10 mouse cellular contexts compared by ENCODE assay signal in genomic region chr1:135535256-135535655, GRCm38 (mm10).
A peak's percentile ranks its signal among the peaks of the same experiment; 100 is the strongest.
DNase-seq lines count a peak whose midpoint lies in the region; ATAC-seq and TF ChIP-seq lines count a peak whose summit lies in the region.
"Had no signal": no experiment of that assay in that cellular context is flagged by ENCODE, and none has a peak within 500 bp of the region (broad histone marks: within the 10 kb centered on the region; RNA-seq: fewer than 3 reads in every experiment).

No protein-coding gene starts in this region.

- H3ac ChIP-seq in myocyte (ENCODE audit: control insufficient read depth, insufficient read length), result no peak overlapping the region

- H3K4me2 ChIP-seq in heart, embryonic 15.5 days, result no peak overlapping the region
- H3K4me2 ChIP-seq in myocyte (ENCODE audit: low read depth), result peak overlapping the region; percentile 65
- no peak overlapping the region for H3K4me2 ChIP-seq in forebrain, embryonic 16.5 days (ENCODE audit: low read length)
- H3K4me2 ChIP-seq: neural tube, embryonic 12.5 days had no signal

- H3K36me3 ChIP-seq in heart, embryonic 15.5 days, result no peaks in the 10 kb centered on the region; the same call in 1 of the 2 replicates
- H3K36me3 ChIP-seq in myocyte (ENCODE audit: control insufficient read depth, insufficient read depth), result peaks cover 4% of the 10 kb centered on the region
- peaks cover 4% of the 10 kb centered on the region; the same call in 1 of the 2 replicates for H3K36me3 ChIP-seq in forebrain, embryonic 16.5 days (ENCODE audit: control insufficient read depth, insufficient read depth)

- ATAC-seq in heart, embryonic 15.5 days (replicated peaks; ENCODE audit: insufficient number of reproducible peaks, insufficient read depth, low FRiP score, low read depth), result no peak
- ATAC-seq in forebrain, embryonic 16.5 days, result no peak

- no peak overlapping the region for H3K4me3 ChIP-seq in lung, adult 2 months (replicated peaks; ENCODE audit: extremely low read depth, low read depth, low read length)
- no peak overlapping the region for H3K4me3 ChIP-seq in heart, embryonic 15.5 days
- H3K4me3 ChIP-seq in myocyte, result no peak overlapping the region
- H3K4me3 ChIP-seq in forebrain, embryonic 16.5 days (replicated peaks; ENCODE audit: low read length), result no peak overlapping the region
- H3K4me3 ChIP-seq: neural tube, embryonic 12.5 days had no signal

- peaks cover 39% of the 10 kb centered on the region for H3K79me2 ChIP-seq in myocyte (ENCODE audit: control insufficient read depth, insufficient read depth)

- peak; percentile 70 to 76 for DNase-seq in lung, adult 18-20 months
- DNase-seq in lung, adult 2 months, result no peak
- DNase-seq in brain, adult 2 months (ENCODE audit: low read depth, low spot score), result peak; percentile 75
- no peak for DNase-seq in kidney, postnatal 25 days
- DNase-seq in adrenal gland, postnatal 14 days, result no peak
- DNase-seq: kidney, adult 8-10 months had no signal

- H3K4me1 ChIP-seq in lung, adult 2 months (ENCODE audit: control insufficient read depth, insufficient read depth, low read length), result peaks cover 12% of the 10 kb centered on the region
- peaks cover 57% of the 10 kb centered on the region for H3K4me1 ChIP-seq in heart, embryonic 15.5 days (replicated peaks)
- H3K4me1 ChIP-seq in forebrain, embryonic 16.5 days (replicated peaks; ENCODE audit: control insufficient read depth, insufficient read depth, low read length), result no peaks in the 10 kb centered on the region

- no peak for TF ChIP-seq CTCF in lung, adult 2 months (IDR thresholded peaks at IDR 0.05; ENCODE audit: insufficient read depth, low read length)

- 19% methylated on average over 4 of the region's 4 CpGs for WGBS in lung, adult 2 months
- 19% methylated on average over 4 of the region's 4 CpGs for WGBS in heart, embryonic 15.5 days
- WGBS in forebrain, embryonic 16.5 days, result 66% methylated on average over 4 of the region's 4 CpGs

- TF ChIP-seq POLR2A in lung, adult 2 months (IDR thresholded peaks at IDR 0.05; ENCODE audit: borderline replicate concordance, extremely low read depth, low read depth, low read length), result no peak
- TF ChIP-seq POLR2A in myocyte (IDR thresholded peaks at IDR 0.05; ENCODE audit: insufficient read length, low read depth), result no peak

- no peak overlapping the region for H3K9ac ChIP-seq in heart, embryonic 15.5 days
- H3K9ac ChIP-seq in forebrain, embryonic 16.5 days (replicated peaks; ENCODE audit: low read depth, low read length), result no peak overlapping the region
- H3K9ac ChIP-seq: neural tube, embryonic 12.5 days had no signal

- H3K9me3 ChIP-seq in heart, embryonic 15.5 days (replicated peaks), result no peaks in the 10 kb centered on the region
- H3K9me3 ChIP-seq in forebrain, embryonic 16.5 days (ENCODE audit: control insufficient read depth, low read length), result no peaks in the 10 kb centered on the region
- H3K9me3 ChIP-seq: neural tube, embryonic 12.5 days had no signal

- H3K27me3 ChIP-seq in heart, embryonic 15.5 days, result no peaks in the 10 kb centered on the region
- no peaks in the 10 kb centered on the region for H3K27me3 ChIP-seq in myocyte (ENCODE audit: control insufficient read depth, insufficient read depth, insufficient read length)
- H3K27me3 ChIP-seq in forebrain, embryonic 16.5 days (replicated peaks; ENCODE audit: control insufficient read depth, insufficient read depth, low read length), result no peaks in the 10 kb centered on the region
- H3K27me3 ChIP-seq: neural tube, embryonic 12.5 days had no signal

- H3K27ac ChIP-seq in heart, embryonic 15.5 days, result peak overlapping the region; percentile 58
- H3K27ac ChIP-seq in forebrain, embryonic 16.5 days (ENCODE audit: low read length), result no peak overlapping the region
- H3K27ac ChIP-seq: neural tube, embryonic 12.5 days had no signal

TF ChIP-seq in myocyte, 11 proteins besides CTCF, POLR2A, EP300 and RAD21:
- peak; percentile 74 to 96 (median 93) for TF ChIP-seq MYOG (IDR thresholded peaks at IDR 0.05; ENCODE audit: control insufficient read depth in 1 of 3, insufficient read depth in 1 of 3, insufficient read length in 2 of 3, low read depth in 2 of 3)
- no peak for TF ChIP-seq MAX (IDR thresholded peaks at IDR 0.05; ENCODE audit: low read depth)
- no peak for TF ChIP-seq POLR2AphosphoS2 (IDR thresholded peaks at IDR 0.05; ENCODE audit: insufficient read length, low read depth)
- peak; percentile 44 for TF ChIP-seq TCF3 (IDR thresholded peaks at IDR 0.05; ENCODE audit: insufficient read length, low read depth)
- no peak for TF ChIP-seq REST (IDR thresholded peaks at IDR 0.05; ENCODE audit: insufficient read depth, insufficient read length)
- TF ChIP-seq E2F4 (IDR thresholded peaks at IDR 0.05; ENCODE audit: insufficient read depth), result no peak
- TF ChIP-seq MYOD1 (IDR thresholded peaks at IDR 0.05; ENCODE audit: control insufficient read depth in 1 of 3, insufficient read length in 2 of 3, low read depth in 2 of 3), result peak; percentile 78 to 96 (median 92)
- no peak for TF ChIP-seq USF1 (IDR thresholded peaks at IDR 0.05; ENCODE audit: low read depth)
- TF ChIP-seq TCF12 (IDR thresholded peaks at IDR 0.05; ENCODE audit: insufficient read depth, poor library complexity, severe bottlenecking), result peak; percentile 64

Comparison
In these comparisons a context has a peak if more than half of its experiments do, and no peak if none do; other contexts are left out.
1. DNase-seq: peak in lung, adult 18-20 months (2 of 2) and brain, adult 2 months (single experiment); none in lung, adult 2 months (single experiment), kidney, postnatal 25 days (0 of 2) and adrenal gland, postnatal 14 days (single experiment).